Comparison of ENCODE assay signal across 10 mouse cellular contexts in the genomic region with DNA sequence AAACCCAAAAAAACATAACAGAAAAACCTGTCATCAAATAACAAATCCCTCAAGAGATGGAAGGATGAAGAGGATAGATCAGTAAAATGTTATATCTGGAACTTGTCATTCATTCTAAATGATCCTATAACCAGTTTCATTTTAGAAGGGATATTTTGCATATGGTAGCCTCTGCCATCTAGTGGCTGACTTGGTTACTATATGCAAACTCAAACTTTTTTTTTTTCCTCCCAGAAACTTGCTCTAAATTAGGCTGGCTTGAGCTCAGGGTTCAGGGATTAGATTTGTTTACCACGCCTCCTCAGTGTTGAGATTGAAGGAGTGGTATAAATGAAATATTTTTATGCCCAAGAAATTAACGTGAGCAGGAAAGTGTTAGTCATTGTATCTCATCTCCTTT. TPM values are rescaled to one million over a fixed set of nuclear protein-coding genes. Genes with fewer than 3 reads are reported as not detected.
DNase-seq lines count a peak whose midpoint lies in the region; ATAC-seq lines count a peak whose summit lies in the region.
"Had no signal": no experiment of that assay in that cellular context is flagged by ENCODE, and none has a peak within 500 bp of the region (broad histone marks: within the 10 kb centered on the region; RNA-seq: fewer than 3 reads in every experiment).

No protein-coding gene starts in this region.

- ATAC-seq in activated CD4-positive, CD25-positive, alpha-beta regulatory T cell, adult 4 months, result peak; percentile 94
- ATAC-seq in megakaryocyte-erythroid progenitor cell, adult 5-6 weeks (replicated peaks; ENCODE audit: low FRiP score, low TSS enrichment, poor library complexity, severe bottlenecking), result peak; percentile 77

- intact Hi-C loops in left cerebral cortex, postnatal 14 days (cut with DNase I), result loop anchor here (2.0 kb wide), 1 partner anchor 502 kb away; no protein-coding TSS in a partner anchor
- intact Hi-C loops in left cerebral cortex, postnatal 36 days (cut with DNase I), result loop anchor here (1.0 kb wide), 1 partner anchor 501 kb away; no protein-coding TSS in a partner anchor

- peak; percentile 17 to 53 for DNase-seq in cerebellum, postnatal 10 days
- DNase-seq in cerebellum, adult 11-12 months, result no peak
- DNase-seq in left cerebral cortex, postnatal 14 days (ENCODE audit: low spot score in 2 of 2), result peak; percentile 36 to 47
- DNase-seq in left cerebral cortex, postnatal 36 days (ENCODE audit: low spot score in 2 of 2), result no peak
- no peak for DNase-seq in layer of hippocampus, adult 8-10 months (ENCODE audit: low spot score in 2 of 2)
- no peak for DNase-seq in thymus, postnatal 25 days

RNA-seq across cellular contexts. Expression of a gene that starts 27.3 kb away (rescaled TPM):
- total RNA-seq in left cerebral cortex, postnatal 14 days (2021), result not detected
- not detected for total RNA-seq in left cerebral cortex, postnatal 36 days (2021)
- polyA plus RNA-seq in activated CD4-positive, CD25-positive, alpha-beta regulatory T cell, adult 4 months (2017; shearing (Covaris generic)), result not detected
- total RNA-seq in megakaryocyte-erythroid progenitor cell, adult 5-6 weeks (2014; fragmentation: Nextera tagmentation), result not detected in 2 replicates
- total RNA-seq in megakaryocyte-erythroid progenitor cell, adult 5-6 weeks (2017), result not detected in 2 replicates
- not detected for total RNA-seq in layer of hippocampus, adult 8-10 months (2022)
- total RNA-seq: left cerebral cortex, postnatal 10 days had no signal
- polyA plus RNA-seq: embryonic facial prominence, embryonic 15.5 days had no signal

Comparison
In these comparisons a context has a peak if more than half of its experiments do, and no peak if none do; other contexts are left out.
1. DNase-seq: peak in cerebellum, postnatal 10 days (2 of 2) and left cerebral cortex, postnatal 14 days (2 of 2); none in cerebellum, adult 11-12 months (single experiment), left cerebral cortex, postnatal 36 days (0 of 2), layer of hippocampus, adult 8-10 months (0 of 2) and thymus, postnatal 25 days (single experiment).